Mouse (Mus musculus) cerebellum, adult 8-10 months (tissue): ENCODE results near the gene Ankdd1a.
A peak's percentile ranks its signal among the peaks of the same experiment; 100 is the strongest.

Experiments
- DNase-seq: peaks from one replicate; pipeline ENCODE4 v3.0.0; 2022

Ankdd1a gene

DNA sequence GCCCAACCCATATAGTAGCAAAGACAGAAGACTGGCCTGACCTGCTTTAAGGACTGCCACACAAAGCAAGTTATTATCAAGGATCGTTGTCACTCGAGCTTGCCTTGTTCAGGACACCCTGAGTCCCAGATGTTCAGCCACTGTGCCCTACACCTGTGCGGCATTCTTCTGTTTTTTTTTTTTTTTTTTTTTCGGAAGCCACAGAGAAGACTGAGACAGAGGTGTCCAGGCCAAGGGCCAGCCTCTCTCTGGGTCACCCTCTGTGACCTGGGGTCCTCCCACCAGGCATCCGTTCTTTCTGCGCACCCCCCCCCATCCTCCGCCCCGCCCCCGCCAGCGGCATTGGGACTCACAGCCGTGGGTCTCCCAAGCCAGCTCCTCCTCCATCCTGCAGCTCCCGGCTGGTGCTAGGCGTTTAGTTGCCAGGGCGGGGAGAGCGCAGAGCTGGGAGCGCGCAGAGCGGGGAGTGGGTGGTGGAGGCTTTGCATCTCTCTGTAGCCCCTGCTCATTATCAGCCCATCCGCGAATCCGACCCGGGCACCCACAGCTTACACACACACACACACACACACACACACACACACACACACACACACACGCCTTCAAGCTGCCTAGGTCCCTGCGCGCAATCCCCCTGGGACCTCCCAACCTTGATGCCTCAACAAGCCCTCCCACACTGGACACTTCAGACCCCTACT lies at the start of gene Ankdd1a:
Gene Ankdd1a, minus strand, starts transcription at position 387 of the 698 bp plus-strand sequence.
- peak; percentile 33 for DNase-seq

DNA sequence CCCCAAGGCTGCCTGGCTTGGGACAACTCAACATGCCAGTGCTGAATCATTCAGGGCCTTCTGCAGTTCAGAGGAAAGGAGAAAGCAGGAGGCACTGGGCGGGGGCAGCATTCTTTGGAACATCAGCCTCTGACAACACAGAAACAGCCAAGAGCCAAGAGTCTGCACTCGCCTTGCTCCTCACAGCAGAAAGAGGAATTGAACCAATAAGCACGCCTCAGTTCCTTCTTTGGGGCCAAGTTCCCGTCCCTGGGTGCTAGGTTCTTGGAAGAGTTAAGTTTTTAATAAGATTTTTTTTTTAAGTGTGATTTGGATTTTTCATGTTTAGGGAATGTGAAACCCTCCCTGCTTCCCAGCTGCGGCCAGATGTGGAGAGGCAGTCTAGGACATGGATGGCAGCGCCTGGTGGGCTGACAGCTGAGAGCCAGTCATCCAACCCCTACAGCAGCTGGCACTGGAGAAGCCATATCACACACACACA lies 49.5 kb upstream of the Ankdd1a start:
- no peak for DNase-seq

DNA sequence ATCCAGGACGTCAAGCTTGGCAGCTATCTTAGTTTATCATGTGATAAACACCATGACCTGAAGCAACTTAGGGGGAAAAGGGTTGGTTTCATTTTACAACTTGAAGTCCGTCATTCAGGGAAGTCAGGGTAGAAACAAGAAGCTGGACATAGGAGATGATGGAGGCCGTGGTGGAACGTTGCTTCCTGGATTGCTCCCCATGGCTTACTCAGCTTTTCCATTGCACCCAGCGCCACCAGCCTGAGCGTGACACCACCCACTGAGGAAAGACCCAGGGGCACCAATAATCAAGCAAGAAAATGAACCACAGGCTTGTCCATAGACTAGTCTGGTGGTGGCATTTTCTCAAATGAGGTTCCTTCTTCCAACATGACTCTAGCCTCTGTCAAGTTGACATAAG lies 48.8 kb upstream of the Ankdd1a start:
- no peak for DNase-seq

DNA sequence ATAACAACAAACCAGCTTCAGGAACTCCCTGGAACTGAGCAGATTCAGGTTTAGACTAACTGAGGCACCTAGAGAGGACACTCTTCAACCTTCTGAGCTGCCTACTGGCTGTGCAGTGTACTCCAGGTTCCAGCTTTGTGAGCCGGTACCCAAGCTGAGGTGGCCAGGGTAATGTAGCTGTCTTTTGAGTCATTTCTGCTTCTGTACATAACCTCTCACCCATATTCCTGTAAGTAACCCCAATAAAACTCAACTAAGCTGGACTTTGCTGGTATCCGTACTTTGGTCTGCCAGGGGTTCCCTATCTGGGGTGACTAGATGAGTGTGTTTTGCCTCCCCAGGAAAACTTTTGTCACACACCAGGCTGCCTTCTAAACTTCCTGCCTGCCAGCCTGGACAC lies 44.7 kb upstream of the Ankdd1a start:
- DNase-seq = no peak

DNA sequence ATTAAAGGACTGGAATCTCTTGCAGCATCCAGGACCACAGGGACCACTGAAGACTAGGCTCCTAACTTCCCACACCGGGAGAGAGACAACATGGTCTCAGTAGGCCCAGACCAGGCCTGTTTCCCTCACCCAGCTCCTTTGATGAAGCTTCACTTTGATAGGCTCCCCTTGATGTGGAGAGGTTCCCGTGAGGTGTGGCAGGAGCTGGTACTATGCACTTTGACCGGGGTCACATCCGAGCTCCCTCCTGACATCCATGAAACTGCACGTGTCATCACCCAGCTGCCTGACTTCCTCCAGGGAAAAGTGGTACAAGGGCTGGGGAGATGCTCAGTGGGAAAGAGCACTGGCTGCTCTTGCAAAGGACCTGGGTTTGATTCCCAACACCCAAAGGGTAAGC lies 43.1 kb upstream of the Ankdd1a start:
- no peak for DNase-seq

DNA sequence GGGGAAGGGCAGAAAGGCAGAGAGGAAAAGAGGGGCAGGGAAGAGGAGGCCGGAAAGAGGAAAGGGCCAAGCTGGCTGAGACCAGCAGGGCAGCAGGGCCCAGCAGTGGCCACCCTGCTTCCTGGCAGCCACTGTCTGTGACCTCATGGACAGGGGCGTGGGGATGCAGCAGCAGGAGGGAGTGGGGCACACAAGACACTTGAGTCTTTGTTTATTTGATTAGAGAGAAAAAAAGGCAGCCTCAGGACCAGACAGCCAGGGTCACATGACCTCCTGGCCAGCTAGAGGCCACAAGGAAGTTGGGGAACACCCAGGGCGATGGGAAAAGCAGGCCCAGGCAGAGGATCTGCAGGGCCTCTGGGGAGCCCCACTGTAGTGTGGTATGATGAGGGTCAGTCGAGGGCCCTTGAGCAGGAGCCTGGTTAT lies 42.1 kb upstream of the Ankdd1a start:
- DNase-seq = peak; percentile 24

DNA sequence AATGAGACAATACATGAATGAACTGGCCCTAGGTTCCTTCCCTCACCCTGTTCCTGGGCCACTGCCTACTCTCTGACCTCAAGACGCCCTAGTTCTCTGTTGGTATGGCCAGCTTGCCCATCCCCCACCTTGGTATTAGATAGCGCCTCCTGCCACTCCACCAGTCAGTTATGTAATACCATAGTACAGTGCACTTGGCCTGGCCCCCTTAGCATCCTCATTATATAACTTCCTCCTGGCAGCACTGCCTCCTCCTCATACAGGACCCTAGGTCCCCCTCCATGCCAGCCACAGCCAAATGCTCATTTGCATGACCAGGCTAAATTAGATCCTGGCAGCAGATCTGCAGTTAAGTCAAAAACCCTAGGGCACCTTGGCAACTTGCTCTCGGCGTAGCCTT lies 41.0 kb upstream of the Ankdd1a start:
- no peak for DNase-seq

DNA sequence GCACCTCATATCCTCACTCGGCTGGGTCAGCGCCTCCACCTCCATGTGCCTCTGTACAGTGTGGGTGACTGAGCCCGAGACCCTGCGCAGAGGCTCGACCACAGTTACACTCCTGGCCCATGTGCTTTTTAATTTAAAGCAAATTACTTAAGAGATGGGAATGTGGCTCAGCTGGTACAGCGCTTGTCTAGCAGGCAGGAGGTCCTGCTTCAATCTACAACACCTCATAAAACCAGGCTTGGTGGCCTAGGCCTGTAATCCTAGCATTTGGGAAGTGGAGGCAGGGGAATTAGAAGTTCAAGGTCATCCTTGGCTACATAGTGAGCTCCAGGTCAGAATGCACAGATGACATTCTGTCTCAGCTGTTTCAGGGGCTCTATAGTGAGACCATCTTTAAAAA lies 38.8 kb upstream of the Ankdd1a start:
- no peak for DNase-seq

DNA sequence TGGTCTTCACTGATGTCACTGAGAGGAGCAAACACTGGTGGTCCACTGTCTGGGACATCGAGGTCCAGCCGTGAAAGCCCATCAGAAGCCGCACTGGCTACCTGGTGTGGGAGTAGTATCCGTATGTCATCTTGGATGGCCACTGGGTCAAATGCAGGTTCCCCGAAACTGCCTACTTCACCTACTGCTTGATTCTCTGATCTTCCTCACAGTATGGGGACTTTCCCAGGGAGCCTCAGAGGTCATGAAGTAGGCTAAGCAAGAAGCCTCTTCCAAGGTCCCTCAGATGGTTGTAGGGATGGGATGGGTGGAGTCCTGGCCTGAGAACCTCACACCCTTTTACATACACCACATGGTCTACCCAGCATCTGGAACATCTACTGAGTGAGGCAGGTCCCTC lies 37.0 kb upstream of the Ankdd1a start:
- no peak for DNase-seq

DNA sequence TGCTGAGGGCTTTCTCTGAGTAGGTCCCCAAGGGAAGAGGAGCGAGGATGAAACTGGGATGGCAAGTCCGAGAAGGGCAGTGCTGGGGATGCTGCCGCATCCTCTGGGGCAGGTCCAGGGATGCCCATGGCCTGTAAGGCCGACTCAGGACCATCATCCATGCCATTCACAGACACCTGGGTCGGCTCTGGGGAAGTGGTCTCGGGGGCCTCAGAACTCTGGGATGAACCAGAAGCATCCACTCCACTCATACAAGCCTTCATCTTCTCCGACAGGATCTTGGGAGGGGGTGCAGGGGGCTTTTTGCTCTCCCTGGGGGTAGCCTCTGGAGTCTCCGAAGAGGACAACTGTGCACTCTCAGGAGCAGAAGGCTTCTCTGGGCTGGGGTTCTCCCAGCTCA lies 36.4 kb upstream of the Ankdd1a start:
- no peak for DNase-seq

DNA sequence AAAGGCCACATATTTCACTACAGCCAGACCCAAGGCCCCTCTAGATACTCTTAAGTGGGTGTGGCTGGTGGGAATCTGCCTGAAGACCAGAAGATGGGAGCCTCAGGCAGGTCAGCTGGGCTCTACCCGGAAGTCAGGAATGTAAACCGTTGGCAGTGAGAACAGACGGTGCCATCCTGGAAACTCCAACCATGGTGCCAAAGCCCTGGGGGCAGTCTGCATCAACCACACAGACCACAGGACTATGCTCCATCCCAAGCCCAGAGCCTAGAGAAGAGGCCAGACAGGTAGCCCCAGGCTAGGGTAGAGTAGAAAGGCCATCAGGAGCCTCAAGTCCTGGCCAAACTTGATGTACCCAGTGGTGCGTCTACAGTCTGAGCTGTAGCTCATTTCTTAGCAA lies 35.6 kb upstream of the Ankdd1a start:
- no peak for DNase-seq

DNA sequence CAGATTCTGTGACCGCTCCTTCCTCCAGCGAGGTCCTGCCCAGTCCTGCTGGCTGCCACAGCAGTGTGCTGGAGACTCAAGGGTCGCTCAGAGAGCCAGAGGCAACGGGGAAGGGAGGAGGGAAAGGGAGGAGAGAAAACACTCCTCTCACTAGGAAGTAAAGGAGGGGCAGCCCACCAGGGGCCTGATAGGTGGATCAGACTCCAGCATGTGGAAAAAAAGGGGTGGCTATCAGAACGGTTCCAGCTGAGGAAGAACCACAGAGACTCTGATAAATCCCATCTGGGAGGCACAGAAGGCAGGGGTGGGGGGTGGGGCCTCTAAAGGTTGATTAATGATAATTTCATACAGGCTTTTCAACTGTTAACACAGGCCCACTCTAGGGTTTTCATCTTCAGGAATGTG lies 35.0 kb upstream of the Ankdd1a start:
- DNase-seq = no peak

DNA sequence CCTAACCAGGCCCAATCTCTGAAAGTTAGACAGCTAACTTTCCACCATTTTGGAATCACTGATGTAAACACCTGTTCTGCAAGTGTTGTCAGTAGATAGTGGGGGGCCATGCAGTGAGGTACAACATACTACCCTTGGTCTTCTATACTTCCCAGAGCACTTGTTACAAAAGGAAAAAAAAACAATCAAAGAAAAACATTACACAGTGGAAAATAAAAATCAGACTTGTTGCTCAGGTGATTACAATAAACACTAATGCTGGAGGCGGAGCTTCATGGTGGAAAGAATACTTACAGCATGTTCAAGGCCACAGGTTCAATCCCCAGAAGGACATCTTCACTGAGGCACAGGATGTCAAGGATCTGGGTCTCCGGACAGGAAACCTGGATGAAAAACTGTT lies 32.7 kb upstream of the Ankdd1a start:
- no peak for DNase-seq

DNA sequence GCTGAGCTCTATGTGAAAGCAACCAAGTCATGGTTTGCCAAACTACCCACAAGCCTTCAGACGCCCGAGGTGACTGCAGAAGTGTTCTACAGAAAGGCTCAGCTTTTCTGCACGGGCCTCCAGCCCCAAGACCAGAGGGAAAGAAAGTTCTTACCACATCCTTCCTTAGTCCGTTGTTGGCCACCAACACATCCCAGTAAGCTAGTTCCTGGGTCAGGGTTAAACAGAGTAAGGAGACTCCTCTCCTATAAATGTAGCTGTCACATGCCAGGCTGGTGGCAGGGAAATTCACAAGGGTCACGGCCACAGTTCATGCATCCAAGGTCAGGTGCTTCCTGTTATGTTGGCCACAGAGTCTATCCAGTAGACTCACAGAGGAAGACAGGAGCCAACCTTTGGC lies 32.1 kb upstream of the Ankdd1a start:
- no peak for DNase-seq

DNA sequence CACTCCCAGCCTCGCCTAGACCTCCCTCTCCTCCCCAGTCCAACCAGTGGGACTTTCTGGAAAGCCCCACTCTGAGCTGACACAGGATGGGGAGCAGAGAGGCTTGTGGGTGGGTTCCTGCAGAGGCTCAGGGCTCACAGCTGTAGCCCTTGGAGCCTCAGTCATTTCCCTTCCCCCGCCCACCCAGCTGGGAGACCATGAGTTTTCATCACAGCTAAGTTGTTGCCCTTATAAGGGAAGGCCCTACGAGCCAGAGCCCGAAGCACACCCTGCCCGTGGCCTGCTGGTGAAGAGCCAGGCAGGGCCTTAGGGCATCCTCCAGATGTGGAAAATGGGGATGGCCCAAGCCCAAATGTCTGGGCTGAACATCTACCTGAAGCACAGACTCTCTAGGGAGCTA lies 31.0 kb upstream of the Ankdd1a start:
- no peak for DNase-seq

DNA sequence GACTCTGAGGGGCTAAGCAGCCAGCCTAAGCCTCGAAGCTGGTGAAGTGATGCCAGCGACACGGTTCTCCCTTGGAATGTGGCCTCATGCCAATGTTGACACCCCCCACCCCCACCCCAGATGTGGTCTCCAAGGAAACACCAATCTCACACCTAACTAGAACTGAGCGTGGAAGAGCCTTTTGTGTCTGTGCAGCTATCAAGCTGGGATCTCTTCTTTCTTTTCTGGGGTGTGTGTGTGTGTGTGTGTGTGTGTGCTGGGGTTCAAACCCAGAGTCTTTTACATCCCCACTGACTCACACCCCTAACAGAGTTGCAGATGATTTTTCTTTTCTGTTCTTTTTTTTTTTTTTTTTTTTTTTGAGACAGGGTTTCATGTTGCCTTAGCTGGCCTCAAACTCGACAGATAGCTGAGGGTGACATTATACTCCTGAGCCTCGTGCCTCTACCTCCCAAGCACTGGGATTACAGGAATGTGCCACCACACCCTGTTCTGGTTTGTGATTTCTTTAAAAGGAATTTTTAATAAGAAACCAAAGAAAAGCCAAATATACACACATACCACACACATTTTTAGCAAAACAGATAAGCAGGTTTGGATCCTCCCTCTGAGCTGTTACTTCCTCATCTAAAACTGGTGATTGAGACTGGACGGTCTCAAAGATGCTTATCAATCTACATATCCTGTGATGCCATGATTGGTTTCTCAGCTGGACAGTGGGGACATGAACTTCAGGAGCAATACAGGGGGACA lies 30.3 kb upstream of the Ankdd1a start:
- DNase-seq = no peak

DNA sequence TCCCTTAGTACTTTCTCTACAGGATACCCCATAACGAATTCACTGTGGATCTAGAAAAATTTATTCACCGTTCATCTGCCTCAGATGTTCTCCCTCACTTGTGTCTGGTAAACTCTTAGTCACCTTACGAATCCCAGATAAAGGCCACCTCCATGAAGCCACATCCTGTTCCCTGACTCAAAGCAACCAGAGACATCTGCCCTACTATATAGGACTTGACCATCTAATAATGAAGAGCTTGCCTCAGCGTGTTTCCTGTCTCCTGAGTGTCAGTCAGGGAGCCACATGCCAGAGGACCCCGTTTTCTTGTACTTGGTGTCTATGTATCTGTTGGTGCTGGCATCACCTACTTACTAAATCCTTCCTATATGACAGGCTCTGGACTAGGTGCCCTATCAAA lies 29.6 kb upstream of the Ankdd1a start:
- no peak for DNase-seq

DNA sequence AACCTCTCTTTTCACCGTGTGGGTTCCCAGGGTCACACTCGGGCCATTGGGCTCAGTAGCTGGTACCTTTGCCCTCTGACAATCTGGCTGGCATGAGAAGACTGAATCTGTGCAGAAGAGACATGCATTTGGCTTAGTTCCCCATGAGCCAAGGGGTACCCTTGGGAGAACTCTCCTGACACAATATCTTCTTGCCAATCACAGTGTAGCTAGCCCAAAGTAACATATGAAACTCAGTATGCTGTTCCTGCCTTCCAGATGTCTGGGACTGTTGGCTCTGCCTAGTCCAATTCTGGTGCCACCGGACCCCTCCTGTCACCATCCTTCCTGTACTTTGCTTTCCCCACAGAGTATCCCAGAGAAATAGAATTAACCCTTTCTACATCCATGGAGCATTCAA lies 29.1 kb upstream of the Ankdd1a start:
- no peak for DNase-seq

DNA sequence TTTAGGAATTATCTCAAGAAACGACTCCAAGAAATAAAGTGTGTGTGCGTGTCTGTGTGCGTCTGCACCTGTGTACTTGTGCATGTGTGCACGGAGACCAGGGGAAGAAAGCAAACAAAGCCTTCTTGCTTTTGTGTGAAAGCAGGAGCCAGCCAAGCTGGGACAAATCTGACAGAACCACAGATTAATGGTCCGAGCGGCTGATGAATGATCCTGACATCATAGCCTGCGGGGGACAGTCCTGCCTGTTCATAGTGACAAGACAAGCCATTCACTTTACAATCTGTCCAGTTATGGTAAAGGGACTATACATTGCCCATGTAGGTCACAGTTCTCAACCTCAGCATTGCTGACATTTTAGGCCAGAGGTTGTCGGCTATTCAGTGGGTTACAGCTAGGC lies 28.3 kb upstream of the Ankdd1a start:
- DNase-seq = no peak

DNA sequence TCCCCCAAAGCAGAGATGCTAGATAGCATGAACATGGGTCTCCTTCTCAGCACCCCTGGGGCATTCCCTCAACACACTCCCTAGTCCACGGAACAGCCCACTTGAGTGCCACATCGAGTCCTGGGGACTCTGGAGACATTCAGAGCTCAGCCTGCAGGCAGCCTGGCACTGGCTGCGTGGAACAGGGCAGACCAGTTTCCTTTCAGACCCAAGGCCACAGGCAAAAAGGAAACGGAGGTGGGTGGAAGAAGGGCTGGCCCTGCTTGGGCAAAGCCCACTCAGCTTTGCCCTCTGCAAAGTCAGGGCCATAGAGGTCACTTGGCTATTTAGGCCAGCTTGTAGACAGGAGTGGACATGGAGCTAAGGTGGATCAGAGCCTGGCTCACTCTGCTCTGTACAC lies 27.9 kb upstream of the Ankdd1a start:
- DNase-seq = no peak

DNA sequence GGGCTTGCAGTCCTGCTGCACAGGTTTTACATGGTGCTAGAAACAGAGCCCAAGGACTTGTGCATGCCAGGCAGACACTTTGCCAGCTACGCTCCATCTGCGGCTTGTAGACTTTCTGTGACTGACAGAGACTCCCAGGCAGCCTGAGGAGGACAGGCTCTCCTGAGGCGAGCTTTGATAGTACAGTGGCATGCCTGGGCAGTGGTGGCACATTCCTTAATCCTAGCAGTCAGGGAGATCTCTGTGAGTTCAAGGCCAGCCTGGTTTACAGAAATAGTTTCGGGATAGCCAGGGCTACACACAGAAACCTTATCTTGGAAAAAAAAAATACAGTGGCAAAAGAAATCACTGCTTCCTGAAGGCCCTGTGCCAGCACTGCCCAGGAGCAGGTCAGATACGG lies 27.1 kb upstream of the Ankdd1a start:
- DNase-seq = no peak

DNA sequence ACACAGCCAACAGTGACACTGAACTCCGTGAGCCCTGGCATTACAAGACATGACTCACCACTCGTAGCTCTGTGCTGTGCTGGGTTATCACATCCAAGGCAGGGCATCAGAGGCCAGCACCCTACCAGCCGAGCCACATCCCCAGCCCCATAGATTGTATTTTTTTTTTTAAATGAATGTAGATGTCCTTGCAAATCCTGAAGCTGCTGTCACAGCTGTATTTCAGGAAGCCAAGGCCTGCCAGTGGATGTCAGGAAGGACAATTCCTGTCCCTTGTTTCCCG lies 26.4 kb upstream of the Ankdd1a start:
- DNase-seq = no peak

DNA sequence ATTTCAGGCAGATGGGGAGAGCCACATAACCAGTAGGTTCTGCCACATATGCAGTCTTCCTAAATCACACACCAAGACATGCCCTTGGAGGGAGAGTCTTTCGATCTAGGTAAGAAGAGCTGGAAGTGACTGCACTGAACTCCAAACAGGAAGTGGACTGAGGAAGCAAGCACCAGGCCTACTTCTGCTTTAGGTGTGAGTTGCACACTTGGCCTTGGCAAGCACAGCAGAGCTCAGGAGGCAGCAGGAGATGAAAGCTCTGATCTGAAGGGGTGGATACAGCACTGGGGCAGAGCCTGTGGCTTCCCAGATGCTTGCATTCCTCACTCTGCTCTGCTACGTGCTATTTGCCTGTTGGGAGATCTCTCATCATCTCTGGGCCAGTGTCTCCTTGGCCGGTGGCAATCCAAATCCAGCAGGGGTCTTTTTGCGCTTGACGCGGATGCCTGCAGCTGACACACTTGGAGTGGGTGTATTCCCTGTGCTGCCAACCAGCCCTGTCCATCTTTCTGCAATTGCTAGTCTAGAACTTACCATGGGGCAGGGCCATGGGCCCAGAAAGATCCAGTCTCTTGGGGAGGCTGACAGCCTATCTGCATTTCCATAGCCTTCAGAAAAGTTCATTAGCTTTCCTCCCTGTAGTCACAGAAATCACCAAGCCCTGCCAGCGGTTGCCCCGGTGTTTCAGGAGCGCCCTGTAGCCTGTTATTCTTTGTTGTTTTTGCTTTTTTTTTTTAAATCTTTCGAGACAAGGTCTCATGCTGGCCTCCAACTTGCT lies 25.8 kb upstream of the Ankdd1a start:
- DNase-seq = no peak

DNA sequence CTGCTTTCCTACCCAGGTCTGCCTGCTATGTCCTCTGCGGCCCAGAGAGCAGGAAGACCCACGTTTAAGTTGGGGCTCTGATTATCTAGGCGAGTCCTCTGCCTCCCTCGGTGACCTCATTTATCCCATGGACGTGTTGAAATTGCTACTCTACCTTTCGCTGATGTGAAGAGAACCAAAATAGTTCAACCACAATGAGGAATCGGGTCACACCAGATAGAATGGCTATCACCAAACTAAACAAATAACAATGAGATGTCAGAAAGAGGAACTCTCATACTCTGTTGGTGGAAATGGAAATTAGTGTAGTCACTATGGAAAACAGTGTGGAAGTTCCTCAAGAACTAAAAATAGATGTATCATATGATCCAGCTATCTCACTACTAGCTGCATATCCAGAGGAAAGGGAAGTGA lies 22.1 kb upstream of the Ankdd1a start:
- no peak for DNase-seq
